Mouse (Mus musculus): ENCODE results near the gene Gm6377. TPM values are rescaled to one million over a fixed set of nuclear protein-coding genes. Genes with fewer than 3 reads are reported as not detected.

Gm6377 gene
- 0.32 TPM in 1 of 2 replicates, not detected in the other for polyA plus RNA-seq (2012; rRNA removed; ENCODE audit: low replicate concordance)

GRCm38 (mm10) chrX:109196468-109196867 is at the start of gene Gm6377:
Gene Gm6377 (plus strand): TSS chrX:109196756.

Other genes with a start within 250 kb of the Gm6377 start
- gene Hmgn5, start 183.4 kb upstream of the Gm6377 start, polyA plus RNA-seq (2012; rRNA removed; ENCODE audit: low replicate concordance) = 0.12 and 0.36 TPM in 2 replicates
- 6.6 and 22.6 TPM in 2 replicates for gene Sh3bgrl, start 101.4 kb upstream of the Gm6377 start, polyA plus RNA-seq (2012; rRNA removed; ENCODE audit: low replicate concordance)